Mouse (Mus musculus) spleen, postnatal 10 days (tissue): ENCODE results near the gene Dnajb14.
"Not testable (repeated sequence)": the region's sequence is repeated elsewhere in the genome, so short reads cannot be mapped to it uniquely, and the experiment has no call there.

Experiments
- DNase-seq, 2 experiments: peaks; one replicate each; pipeline ENCODE4 v3.0.0; 2021 to 2022; ENCODE audit warnings: low spot score in 2 of 2

The Dnajb14 gene

DNA sequence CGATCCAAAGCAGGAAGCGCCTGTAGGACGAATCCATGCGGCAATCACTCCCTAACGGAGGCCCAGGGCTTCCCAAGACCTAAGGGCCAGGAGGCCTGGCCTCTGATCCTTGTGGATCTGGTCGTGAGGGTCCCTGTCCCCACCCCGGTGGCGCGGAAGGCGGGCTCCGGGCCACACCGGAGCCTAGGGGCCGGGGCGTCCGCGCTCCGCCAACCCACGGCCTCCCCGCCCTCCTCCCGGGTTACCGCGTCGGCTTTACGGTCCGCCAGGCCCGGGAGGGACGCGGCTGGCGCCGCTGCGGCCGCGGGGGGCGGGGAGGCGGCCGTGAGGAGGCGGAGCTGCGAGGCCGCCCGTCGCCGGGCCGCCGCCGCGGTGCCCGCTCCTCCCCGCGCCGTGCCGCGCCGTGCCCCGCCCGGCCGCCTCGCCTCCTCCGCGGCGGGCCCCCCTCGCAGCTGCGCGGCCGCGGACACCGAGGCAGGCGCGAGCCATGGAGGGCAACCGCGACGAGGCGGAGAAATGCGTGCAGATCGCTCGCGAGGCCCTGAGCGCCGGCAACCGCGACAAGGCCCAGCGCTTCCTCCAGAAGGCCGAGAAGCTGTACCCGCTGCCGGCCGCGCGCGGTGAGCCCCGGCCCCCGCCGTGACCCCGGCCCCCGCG, at the start of gene Dnajb14:
Dnajb14 (plus strand) TSS at position 239 of the 657 bp plus-strand sequence.
- peak; percentile 71 to 75 for DNase-seq

DNA sequence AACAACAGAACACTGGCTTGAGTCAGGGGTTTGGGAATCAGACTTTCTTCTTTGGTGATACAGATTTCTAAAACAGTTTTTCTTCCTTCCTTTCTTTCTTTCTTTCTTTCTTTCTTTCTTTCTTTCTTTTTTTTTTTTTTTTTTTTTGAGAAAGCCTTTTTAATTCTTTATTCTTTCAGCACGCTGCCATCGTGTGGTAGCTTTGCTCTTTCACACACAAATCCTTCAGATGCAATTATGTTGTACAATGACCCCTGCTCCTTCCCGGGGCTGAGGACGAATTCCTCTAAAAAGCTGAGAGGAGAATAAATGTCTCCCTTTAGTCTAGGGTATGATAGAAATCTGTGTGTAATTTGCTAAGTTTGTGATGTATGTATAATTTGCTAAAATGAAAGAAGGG, 48.8 kb upstream of the Dnajb14 start:
- DNase-seq: no peak

GRCm38 (mm10) chr3:137820688-137821467, 46.6 kb upstream of the Dnajb14 start:
- no peak for DNase-seq

DNA sequence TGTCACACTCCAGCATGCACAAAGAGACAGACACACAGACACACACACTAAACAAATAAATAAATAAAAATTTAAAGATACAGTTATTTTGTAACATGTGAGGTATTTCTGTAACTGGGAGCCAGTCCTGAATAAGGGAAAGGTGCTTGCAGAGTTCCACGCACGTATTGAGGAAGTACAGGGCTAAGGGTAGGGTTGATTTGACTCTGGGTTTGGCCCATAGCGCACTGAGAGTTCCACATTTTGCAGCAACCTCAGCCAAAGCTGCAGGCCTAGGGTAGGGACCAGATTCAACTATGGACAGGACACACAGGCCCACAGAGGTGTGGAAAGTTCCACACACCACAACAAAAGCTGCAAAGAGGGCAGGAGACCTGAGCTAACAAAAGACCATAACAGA, 44.2 kb upstream of the Dnajb14 start:
- DNase-seq: no peak

DNA sequence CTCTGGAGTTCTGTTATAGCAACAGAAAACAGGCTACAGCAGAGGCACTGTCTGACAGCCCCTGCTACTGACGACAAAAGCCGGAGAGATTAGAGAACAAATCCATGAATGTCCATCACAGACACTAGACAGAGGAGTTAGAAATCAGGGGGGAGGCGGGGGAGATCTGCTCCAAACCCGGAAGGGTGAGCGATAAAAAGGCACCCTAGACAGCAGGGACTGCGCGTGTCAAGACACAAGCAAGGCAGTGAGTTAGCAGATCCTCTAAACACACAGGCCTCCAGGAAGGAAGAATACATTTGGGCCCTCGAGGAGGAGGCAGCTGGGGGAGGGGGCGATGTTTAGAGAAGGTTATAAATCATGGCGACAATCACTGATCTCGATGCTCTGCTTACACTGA, 39.8 kb upstream of the Dnajb14 start:
- no peak for DNase-seq

- no peak for DNase-seq
Observed at GRCm38 (mm10) chr3:137831156-137831555, 36.3 kb upstream of the Dnajb14 start.

DNA sequence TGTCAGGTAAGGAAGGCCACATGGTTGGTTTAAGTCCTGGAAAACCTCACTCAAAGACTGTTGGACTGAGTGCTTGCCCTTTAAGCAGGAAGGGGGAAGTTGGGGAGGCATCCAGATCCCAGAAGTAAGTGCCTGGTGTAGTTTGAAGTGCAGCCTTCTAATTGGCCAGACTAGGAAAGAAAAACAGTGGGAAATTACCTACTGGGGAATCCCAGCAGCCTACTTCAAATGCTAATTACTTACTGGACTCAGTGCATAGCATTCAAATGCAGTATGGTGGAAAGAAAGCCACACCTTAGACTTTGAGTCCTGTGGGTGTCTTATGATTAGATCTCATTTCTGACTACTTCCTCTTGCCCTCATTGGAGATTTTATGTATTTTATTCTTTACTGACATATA, 34.3 kb upstream of the Dnajb14 start:
- no peak for DNase-seq

DNA sequence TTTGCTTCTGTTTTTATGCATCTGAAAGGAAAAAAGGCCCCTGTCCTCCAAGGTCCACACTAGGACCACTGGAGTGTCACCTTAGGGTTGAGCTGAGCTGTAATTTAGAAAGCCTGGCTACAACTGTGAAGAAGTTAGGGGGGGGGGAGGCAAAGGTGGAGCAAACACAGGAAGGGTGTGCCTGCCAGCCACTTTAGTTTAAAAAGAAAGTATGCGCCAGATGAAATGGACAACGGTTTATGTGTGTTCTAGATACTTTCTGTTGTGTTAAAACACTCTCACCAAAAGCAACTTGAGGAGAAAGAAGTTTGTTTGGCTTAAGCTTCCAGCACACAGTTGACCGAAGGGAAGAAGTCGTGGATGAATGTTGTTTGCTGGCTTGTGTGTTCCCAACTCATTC, 33.8 kb upstream of the Dnajb14 start:
- DNase-seq: no peak

DNA sequence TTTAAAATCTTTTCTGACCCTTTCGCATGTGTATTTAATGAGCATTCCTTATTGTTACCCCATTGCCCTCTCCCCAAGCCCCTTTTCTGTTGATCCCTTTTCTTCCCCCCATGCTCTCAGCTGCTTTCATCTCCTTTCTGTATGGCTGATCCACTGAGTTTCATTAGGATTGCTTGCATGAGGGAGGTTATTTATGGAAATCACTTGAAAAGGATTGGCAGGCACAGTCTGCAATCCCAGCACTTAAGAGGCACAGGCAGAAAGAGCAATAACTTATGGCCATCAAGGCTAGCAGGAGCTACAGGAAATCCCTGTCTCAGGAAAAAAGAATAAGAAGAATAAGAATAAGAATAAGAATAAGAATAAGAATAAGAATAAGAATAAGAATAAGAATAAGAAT, 30.9 kb upstream of the Dnajb14 start:
- no peak for DNase-seq

GRCm38 (mm10) chr3:137838160-137838559, 29.3 kb upstream of the Dnajb14 start:
- DNase-seq: no peak

DNA sequence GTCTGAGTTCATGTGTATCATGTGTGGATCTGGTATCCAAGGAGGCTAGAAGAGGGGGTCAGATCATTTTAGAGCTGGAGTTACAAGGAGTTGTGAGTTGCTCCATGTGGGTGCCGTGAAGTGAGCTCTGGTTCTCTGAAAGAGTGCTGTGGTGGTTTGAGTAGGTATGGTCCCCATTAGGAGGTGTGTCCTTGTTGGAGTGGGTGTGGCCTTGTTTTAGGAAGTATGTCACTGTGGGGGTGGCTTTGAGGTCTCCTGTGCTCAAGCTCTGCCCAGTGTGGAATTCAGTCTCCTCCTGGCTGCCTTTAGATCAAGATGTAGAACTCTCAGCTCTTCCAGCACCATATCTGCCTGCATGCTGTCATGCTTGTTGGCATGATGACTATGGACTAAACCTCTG, 24.5 kb upstream of the Dnajb14 start:
- DNase-seq: no peak

GRCm38 (mm10) chr3:137844263-137844662, 23.2 kb upstream of the Dnajb14 start:
- DNase-seq: peak in 1 of 2 experiments; percentile 25

- DNase-seq: no peak
Observed at GRCm38 (mm10) chr3:137846552-137846951, 20.9 kb upstream of the Dnajb14 start.

DNA sequence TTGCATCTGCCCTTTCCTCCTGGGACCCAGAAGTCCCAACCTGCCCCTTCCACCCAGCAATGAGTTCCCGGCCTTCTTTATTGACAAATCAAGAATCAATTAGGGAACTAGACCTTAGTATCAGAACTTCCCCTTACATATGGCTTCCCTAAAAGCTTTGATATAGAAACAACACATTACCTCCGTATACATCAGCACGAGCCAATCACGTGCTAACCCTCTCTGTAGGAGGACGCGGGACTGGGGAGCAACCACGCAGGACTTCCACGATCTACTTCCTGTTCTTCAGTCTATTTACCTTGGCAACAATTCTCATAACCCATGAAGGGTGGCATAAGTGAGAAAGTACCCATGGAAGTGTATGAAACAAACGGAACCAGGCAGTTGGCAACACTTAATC, 19.1 kb upstream of the Dnajb14 start:
- no peak for DNase-seq

DNA sequence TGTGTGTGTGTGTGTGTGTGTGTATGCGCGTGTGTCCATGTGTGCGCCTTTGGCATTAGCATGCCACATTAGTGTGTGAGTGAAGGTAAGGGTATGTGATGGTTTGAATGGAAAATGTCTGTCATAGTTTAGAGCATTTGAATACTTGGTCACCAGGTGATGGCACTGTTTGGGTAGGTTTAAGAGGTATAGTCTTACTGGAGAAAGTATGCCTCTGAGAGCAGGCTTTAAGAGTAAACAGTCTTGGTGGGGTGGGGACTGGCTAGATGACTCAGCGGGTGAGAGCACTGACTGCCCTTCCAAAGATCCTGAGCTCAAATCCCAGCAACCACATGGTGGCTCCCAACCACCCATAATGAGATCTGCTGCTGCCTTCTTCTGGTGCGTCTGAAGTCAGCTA, 17.8 kb upstream of the Dnajb14 start:
- DNase-seq: no peak

DNA sequence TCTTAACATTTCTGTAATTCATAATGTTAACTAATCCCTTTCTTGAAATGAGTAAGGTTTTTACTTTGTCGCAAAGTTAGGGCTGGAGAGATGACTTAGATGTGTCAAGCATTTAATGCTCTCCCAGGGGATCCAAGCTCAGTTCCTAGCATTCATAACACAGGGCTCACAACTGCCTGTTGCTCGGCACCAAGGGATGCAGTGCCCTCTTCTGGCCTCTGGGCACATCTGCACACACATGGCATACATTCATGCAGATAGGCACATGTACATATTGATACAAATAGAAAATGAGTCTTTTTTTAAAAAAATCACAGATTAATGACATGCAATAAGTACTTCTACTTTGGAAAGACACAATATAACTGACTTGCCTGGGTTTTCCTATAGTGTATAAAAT, 16.3 kb upstream of the Dnajb14 start:
- no peak for DNase-seq

DNA sequence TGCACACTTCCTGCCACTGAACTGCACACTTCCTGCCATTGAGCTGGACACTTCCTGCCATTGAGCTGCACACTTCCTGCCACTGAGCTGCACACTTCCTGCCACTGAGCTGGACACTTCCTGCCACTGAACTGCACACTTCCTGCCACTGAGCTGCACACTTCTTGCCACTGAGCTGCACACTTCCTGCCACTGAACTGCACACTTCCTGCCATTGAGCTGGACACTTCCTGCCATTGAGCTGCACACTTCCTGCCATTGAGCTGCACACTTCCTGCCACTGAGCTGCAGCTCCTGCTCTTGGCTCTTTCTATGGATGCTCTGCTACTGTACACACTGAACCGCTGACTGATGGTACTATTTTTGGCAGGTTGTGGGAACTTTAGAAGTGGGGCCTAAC, 14.5 kb upstream of the Dnajb14 start:
- DNase-seq: not testable (repeated sequence)

DNA sequence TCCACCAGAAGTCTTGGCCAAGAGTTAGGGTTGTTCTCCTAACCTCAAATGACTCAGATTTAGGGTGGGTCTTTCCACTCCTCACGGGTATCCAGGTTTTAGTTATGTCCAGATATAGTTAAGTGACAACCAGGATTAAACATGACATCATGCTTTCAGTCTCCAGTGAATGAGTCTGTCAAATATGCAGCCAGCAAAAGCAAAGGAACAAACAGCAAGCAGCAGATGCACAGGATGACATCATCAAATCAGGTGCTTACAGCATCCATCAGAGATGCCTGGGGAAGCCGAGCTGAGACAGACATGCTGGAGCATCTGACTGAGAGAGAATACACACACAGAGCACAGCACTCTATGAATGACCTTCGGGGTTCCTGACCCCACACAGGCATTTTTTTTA, 12.1 kb upstream of the Dnajb14 start:
- no peak for DNase-seq

DNA sequence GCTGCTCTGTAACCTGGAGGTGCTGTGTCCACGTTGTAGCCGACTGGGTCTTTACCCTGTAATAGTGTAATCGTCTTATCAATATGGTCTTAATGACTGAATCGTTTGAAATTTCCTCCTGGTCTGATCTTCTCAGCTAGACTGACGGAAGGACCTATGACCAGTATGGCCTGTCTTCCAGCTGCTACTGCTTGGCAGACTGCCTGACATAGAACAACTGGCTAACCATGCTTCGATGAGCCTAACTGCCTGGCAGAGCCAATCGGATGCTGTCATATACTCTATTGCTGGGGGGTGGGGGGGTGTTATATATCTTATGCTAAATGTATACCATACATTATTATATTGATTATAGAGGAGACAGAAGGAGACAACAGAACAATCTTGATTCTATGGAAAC, 11.4 kb upstream of the Dnajb14 start:
- DNase-seq: no peak

DNA sequence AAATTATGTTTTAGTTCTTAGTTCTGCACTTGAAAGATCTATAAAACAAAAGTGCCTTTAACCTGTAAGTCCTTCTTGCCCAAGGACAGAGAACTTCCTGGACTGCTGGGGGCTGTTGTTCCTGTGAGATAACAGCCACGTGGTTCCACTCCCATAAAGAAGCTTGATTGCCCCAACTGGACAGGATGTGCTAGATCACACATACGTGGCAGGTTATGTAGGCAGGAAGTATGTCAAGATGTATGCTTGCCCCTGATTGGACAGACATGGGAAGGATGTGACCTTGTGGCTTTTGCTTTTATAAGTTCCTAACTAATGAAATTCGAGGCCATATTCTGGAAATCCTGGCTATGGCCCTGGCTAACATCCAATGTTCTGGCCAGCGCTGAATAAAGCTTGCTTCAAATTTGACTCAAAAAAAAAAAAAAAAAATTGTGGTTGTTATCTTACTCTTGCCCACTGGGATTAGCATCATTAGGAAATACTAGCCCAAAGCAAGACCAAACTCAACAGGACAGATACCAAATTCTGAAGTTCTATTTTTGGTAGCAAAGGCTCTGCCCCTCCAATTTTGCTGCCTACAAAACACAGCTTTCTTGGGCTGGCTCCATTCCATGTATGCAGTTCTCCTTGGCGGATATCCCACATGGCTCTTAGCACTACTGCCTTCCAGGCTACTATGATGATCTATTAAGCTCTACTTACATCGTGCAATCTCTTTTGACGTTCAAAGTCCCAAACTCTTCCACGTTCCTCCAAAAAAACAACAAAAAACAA, 6.9 kb upstream of the Dnajb14 start:
- no peak for DNase-seq

DNA sequence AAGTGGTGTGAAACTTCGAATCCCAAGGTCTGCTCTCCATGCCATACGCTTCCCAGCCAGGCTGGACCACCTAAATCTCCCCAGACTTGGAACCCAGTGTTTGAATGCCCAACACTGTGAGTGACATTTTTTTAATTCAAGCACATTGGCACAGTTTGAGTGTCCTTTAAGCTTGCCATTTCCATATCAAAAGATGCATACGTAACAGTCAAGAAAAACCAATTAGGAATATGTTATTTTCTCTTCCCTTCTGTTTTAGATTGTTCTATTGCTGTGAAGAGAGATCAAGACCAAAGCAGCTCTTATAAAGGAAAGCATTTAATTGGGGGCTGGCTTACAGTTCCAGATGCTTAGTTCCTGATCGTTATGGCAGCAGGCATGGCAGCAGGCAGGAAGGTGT, 6.0 kb upstream of the Dnajb14 start:
- no peak for DNase-seq

- no peak for DNase-seq
Observed at GRCm38 (mm10) chr3:137862600-137862999, 4.9 kb upstream of the Dnajb14 start.
